Mouse (Mus musculus) left cerebral cortex, adult 11 months (tissue): ENCODE data around the gene Rnf123.

Experiments
- DNase-seq: peaks from one replicate; pipeline ENCODE4 v3.0.0; 2022; ENCODE audit warnings: low spot score

Rnf123 gene

DNA sequence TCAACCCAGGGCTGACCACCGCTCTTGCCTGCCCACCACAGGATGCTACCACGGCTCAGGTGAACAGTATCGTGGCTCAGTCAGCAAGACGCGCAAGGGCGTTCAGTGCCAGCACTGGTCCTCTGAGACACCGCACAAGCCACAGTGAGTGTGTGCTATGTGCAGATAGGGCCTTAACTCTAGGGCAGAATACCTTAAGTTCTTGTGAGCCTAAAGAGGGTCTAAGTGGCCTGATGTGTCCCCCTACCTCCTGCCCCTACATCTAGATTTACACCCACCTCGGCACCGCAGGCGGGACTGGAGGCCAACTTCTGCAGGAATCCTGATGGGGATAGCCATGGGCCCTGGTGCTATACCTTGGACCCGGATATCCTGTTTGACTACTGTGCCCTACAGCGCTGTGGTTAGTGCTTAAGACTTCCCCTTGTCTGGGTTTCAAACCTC lies at the start of gene Rnf123:
TSS of gene Rnf123 (minus strand) at position 359 of the 444 bp plus-strand sequence.
- DNase-seq, result no peak

DNA sequence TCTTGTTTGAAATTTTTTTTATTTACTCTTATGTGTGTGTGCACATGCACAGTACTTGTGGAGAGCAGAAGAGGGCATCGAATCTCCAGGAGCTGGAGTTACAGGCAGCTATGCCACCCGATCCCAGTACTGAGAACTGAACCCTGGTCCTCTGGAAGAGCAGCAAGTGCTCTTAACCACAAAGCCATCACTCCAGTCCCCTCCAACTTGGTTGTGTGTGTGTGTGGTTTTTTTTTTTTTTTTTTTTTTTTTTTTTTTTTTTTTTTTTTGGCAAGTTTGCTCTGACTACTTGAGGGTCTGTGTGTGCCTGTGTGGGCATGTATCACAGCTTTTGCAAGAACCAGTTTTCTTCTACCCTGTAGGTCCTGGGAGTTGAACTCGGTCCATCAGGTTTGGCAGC lies 49.2 kb upstream of the Rnf123 start:
- DNase-seq, result no peak

DNA sequence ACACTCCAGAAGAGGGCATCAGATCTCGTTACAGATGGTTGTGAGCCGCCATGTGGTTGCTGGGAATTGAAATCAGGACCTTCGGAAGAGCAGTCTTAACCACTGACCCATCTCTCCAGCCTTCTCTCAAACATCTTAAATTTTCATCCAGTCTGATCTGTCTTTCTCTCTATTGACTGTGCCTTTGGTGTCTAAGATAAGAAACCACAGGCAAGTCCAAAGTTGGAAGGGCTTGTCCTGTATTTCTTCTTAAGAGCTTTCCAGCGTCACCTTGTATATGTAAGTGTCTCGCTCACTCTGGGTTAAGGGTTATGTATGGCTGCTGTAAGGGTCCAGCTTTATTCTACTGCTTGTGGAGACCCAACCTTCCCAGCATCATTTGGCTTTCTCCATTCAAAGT lies 48.4 kb upstream of the Rnf123 start:
- no peak for DNase-seq

DNA sequence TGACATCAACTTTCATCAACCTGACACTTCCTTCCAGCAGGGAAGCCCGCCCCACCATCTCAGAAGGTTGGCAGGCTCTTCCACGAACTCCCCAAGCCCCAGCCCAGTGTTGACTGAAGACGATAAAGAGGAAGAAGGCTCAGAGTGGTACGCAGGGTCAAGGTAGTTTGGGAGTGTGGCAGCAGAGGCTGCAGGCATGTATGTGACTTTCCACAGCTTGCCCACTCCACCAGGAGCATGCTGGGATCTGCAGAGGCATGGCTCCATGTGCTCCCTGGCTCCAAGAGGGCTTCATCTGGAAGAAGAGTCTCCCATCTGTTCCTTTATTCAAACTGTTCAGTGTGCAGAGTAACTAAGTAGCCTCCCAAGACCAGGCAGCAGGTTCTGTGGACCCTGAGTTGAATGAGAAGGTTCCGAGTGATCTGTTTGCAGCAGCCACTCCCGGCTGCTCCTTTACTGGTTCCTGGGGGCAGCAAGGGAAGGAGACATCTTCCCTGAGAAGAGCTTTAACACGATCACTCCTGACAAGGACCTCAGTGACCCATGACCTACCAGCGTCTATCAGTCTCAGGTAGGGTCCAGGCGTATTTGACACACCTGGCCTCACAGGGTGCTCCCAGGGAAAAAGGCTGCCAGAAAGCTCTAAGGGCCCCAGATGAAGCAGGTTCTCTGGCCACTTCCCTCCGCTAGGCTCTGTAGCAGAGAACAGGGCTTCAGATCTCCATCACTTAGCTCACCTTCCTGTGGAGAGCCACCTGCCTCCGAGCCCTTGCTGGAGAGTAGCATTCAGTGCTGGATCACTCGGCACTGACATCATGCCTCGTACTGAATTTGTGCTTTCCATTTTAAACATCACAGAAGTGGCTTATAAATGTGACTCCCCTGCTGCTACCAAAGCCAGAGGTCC lies 46.1 kb upstream of the Rnf123 start:
- DNase-seq, result no peak

DNA sequence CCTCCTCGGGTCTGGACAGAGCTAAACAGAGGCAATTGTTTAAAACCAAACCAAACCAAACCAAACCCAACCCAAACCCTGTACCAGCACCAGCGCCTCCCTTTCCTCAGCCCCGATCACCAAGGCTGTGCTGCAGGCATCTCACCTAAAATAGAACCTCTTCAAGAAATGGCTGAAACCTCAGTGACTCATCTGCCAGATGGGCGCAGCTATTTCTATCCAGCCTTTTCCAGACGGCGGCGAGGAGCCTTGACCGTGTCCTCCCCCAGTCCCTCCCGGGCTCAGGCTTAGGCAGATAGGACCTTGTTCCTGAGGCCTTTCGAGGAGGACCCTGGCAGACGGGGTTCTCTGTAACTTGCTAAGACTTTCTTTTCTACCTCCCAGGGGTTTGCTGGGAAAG lies 45.1 kb upstream of the Rnf123 start:
- peak; percentile 64 for DNase-seq

DNA sequence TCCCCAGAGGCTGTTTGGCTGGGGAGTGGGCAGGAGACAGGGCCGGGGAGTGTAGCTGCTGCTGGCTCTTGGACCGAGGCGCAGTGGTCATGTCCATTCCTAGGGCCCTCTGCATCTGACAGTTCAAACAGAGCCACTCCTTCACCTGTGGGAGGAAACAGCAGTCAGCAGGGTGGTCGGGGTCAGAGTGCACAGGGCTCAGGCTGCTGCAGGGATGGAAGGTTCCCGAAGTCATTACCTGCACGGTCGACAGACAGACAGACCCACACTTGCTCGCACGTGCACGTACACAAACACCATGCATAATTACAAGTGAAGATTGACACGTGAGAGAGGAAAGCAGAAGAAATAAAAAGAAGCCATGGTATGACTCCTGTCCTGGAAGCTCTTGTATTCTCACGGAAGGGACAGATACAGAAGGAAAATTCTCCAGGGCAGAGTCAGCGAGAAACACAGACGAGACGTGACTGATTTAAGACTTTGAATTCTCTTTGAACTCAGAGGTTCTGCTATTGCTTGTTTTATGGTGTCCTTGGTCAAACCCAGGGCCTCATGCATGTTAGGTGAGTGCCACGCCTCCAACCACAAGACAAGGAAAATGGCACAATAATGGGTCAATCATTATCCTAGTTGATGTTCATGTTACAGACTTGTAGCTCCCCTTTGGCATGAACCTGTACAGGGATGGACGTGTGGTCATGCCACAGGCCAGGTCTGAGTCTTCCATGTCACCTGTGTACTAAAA lies 43.5 kb upstream of the Rnf123 start:
- no peak for DNase-seq

DNA sequence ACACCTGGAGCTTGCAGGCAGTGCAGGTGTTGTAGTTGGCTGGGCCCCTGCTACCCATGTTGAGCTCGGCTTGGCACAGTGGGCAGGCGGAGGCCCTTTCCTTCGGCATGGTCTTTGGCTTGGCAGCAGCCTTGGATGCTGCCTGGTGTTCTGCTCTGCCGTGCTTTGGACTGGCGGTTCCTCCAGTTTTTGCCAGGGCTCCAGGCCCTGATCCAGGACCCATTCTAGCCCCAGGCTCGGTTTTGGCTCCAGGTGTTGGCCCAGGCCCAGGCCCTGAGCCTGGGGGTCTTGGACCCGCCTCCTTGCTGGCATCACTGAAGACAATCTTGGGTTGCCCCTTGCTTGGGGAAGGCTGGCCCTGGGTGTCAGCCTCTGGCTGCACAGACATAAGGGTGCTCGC lies 42.6 kb upstream of the Rnf123 start:
- no peak for DNase-seq

DNA sequence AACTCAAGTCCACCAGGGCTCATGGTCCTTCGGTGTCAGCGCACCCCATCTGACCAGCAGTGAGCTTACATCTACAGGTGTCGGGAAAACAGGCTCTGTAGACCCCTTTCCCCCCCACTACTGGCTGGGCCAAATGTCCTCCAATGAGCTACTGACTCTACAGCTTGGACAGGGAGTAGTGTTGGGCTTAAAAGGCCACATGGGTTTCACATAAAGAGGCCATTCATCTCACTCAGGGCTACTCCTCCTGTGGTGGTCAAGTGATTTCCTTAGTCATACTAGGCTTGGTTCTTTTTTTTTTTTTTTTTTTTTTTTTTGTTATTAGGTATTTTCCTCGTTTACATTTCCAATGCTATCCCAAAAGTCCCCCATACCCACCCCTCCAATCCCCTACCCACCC lies 40.8 kb upstream of the Rnf123 start:
- no peak for DNase-seq

DNA sequence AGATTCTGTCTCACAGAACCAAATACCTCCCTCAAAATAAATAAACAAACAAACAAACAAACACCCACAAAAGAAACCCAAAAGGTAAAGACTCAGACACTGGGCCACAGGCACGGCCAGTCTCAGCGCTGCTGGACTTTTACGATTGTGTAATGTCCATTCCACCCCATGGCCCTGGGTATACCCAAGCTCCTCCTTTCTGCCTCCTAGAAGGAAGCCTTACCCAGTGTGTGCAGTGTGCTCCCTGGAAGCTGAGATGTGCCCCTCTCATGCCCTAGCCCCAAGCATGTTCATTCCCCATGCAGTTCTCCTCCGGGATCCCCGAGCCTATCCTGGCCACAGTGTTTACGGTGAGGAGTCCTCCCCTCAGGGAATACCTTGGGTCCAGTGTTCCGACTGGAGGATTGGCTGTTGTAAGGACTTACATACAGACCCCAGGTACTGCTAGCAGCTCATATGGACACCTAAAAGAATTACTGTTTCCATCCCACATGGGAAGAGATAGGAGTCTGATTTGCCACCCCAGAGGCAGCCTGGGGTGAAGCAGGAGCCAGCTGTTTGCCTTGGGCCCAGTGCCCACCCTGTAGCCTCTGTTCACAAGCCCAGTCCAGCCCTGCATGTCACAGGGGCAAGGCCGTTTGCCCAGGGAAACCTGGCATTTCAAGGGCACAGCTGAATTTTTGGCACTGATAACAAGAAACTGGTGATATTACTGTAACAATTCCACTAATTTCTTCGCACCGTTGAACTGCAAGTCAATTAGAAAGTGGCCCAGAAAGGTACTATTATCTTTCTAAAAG lies 38.2 kb upstream of the Rnf123 start:
- no peak for DNase-seq

DNA sequence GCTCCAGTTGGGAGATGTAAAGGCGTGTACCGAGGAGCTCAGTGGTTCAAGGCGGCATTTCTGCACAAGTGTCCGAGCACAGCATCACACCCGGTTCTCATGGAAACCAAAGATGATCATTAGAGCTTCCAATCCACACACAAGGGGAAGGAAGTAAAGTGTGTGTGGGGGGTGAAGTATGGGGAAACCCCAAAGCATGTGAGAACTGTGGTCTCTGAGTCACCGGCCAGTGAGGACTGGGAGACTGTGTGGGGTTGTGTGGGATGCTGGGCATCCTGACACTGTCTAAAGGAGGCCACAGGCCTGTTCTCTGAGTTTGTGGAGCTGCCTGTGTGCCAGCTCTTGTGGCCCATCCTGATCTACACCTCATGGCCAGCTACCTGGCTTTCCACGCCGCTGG lies 37.5 kb upstream of the Rnf123 start:
- no peak for DNase-seq

DNA sequence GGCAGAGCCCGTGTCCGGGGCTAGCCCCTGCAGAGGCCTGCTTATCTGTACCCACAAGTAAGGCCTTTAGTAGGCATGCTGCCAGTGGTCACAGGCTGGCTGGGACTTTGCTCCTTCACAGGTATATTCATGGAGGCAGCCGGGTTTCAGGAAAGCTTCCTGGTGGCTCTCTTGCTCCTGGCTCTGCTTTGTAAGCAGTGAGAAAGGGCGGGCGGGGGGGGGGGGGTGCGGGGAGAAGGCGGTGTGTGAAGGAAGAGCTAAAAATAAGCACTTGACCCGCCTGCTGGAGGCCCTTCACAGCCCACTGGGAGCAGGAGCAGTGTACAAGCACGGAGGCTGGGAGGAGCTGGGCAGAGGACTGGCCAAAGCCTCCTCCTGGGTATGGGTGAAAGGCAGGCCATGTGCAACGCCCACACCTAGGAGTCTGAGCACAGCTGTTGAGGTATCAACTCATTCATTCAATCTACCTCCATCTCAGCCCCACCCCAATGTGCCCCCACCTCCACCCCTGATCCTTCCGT lies 36.8 kb upstream of the Rnf123 start:
- no peak for DNase-seq

DNA sequence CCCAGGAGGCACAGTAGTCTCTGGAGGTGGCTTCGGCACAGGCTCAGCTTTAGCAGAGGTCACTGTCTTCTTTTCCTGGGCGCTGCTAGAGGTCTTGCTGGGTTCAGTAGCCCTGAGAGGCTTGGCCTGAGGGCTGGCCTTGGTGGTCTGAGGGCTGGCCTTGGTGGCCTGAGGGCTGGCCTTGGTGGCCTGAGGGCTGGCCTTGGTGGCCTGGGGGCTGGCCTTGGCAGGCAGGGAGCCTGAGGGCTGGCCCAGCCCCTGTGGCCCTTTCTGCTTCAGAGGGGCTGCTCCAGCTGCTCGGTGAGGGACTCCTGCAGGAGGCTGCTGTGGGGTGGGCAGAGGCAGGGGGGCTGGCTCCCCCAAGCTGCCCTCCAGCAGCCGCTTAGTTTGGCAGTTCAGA lies 34.0 kb upstream of the Rnf123 start:
- DNase-seq, result no peak

DNA sequence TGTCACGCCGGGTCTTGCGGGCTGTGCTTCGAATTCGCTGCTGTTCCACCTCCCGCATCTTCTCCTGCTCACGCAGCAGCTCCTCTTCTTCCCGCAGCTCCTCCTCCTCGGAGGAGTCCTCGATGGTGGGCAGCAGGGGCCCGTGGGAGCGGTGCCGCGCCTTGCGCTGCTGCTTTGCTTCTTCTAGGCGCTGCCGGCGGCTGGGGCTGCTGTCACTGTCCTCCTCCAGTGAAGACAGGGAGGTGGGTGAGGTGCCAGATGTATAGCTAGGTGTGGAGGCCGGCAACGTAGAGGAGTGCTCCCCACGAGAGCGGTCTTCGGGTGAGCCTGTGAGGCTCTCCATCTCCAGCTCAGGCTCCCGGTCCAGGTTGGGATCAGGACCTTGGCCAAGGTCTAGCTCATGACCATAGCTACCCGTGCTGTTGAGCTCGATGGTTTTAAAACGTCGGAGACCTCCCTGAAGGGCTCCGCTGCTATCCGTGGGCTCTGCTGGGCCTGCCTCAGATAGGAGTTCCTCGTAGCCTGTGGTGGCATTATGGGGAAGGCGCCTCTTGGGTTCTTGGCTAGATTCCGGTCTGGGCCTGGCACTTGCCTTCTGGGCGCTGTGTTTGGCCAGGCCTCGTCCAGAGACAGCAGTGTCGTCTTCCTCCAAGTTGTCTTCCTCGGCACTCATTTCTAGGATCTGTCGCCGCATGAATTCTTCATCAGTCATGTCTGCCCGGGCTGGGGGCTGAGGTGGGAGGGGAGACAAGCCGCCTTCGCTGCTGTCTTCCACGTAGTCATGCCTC lies 32.3 kb upstream of the Rnf123 start:
- DNase-seq, result no peak

DNA sequence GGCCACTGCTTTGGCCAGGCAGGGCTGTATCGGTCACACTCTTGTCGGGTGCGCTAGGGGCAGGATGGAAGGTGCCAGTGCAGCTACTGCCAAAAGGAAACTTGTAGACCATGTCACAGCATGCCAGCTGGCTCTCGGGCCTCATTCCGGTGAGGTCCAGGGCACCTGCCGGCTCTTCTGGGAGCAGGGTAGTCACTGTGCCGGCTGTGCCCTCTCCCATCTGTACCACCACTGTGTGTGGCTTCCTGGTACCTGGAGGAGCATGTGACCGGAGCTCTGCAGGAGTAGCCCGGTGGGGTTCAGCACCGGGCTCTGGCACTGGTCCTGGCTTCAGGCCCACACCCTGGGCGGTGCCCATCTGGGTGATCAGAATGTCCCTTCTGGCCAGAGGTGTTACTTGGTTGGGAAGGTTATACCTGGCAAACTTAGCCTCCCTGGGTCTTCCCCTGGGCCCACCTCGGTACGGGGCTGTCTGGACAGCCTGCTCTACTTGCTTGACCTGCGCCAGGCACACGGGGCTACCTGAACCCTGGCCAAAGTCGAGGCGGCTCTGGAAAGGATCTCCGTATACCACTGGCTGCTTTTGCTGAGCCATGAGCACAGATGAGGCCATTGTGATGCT lies 29.7 kb upstream of the Rnf123 start:
- DNase-seq, result no peak

DNA sequence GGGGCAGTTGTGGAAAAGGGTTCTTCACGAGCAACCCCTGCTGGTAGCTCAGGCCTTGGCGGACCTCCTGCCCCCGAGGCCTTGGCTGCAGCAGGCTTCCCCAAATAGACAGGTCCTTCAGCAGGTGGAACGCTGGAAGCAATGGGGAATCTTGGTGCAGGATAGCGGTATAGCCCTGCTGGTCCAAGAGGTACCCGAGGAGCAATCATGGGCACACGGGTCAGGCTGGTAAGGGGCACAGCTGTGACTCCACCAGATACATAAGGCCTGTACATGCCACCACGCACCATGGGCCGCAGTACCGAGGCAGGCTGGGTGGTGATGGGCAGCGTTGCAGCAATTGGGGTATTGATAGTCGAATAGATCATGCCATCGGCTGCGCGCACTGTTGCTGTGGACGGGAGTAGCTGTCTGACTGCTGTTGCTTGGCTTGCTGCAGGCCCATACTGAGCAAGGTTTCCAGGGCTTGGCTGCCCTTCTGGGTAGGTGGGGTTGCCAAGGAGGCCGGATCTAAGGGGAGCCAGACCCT lies 28.5 kb upstream of the Rnf123 start:
- DNase-seq, result no peak

DNA sequence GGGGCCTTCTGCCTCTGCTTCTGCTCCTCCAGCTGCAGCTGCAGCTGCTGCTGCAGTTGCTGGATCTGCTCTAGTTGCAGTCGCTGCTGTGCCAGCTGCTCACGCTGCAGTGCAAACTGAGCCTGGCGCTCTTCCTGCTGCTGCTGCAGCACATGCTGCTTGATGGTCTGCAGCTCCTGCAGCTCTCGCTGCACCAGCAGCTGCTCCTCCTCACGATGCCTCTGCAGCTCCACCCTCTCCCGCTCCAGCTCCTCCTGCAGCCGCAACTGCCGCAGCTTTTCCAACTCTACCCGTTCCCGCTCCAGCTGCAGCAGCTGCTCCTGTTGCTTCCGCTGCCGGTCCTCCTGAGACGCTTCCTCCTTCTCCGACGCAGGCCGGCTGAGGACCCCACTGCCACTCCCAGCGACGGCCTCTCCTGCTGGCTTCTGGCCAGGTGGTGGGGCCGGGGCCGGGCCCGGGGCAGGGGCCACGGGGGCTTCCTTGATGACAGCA lies 28.0 kb upstream of the Rnf123 start:
- no peak for DNase-seq

DNA sequence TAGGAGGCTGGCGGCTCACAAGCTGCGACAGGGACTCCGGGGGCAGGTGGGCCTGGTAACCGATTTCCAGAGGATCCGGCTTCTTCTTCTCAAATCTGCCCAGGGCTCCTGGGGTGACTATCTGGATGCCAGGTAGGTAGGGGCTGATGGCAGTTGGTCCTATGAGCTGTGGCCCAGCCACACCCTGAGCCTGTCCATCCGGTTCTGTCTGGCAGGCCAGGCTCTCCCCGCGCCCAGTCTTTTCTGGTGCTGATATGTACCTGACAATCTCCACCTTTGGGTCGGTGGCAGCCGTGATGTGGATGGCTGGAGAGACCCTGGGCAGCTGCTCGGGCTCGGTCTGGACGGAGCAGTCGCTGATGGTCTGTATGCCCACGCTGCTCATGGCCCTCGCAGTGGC lies 27.0 kb upstream of the Rnf123 start:
- DNase-seq, result no peak

DNA sequence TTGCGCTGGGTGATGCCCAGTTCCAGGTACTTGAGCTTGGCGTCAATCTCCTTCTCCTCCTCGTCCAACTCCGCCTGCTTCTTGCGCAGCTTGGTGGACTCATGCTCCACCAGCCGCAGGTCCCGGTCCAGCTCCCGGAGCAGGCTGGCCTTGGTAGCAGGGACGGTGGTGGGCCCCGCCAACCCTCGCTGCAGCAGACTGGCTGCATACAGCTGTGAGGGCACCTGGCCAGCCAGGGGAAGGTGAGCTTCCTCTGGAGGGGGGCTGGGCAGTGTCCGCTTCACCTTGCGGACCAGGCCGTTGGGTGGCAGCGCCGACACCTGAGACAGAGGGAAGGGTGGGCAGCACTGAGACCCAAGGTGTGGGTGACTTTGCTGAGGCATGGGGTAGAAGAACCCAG lies 24.7 kb upstream of the Rnf123 start:
- DNase-seq, result no peak

DNA sequence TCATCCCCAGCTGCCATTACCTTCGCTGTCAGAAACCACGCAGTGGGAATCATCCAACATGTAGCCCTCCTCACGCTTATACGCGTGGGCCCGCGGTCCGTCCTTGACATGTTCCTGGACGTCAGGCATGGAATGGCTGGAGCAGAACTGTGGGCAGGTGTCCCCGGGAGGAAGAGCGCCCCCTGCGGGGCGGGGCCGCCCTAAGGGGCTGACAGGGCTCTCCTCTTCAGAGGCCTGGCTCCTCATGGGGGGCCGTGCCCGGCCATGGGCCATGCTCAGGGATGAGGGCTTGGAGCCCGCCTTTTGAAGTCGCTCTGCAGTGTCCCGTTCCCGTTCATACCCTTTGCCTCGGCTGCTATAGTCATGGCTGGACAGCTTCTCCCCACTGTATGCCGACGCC lies 22.9 kb upstream of the Rnf123 start:
- DNase-seq, result no peak

DNA sequence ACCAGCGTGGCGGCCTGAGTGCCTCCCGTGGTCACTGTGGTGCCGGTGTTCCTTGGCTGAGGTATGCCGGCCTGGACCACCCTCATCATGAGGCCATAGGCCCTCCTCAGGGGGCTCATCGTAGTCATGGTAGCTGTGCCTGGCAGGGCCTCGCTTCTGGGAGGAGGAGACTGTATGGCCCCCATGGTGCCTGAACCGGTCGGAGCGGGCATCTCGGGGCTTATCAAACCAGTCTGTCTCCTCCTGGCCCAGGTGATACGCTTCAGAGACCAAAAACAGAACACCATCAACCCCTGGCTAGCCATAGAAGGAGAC lies 22.4 kb upstream of the Rnf123 start:
- DNase-seq, result no peak
